Mouse (Mus musculus): ENCODE measurements at regions not wholly inside any gene's neighbourhood (a gene's known extent, or its start where the extent isn't known, plus 50 kb on each side); places are given as distances from the start of the nearest gene placed in this dataset.

- TF ChIP-seq EP300 (IDR thresholded peaks at IDR 0.05; ENCODE audit: low read depth), result no peak
- TF ChIP-seq CTCF (IDR thresholded peaks at IDR 0.05; ENCODE audit: low read depth), result no peak
- Histone ChIP-seq H3K9me3 (ENCODE audit: control insufficient read depth, low read length) (no peaks in the 10 kb centered on the region), H3K36me3 (replicated peaks; ENCODE audit: control insufficient read depth, insufficient read depth, low read depth) (no peaks in the 10 kb centered on the region), H3K27me3 (ENCODE audit: control insufficient read depth, insufficient read depth, low read length) (no peaks in the 10 kb centered on the region), H3K4me3 (ENCODE audit: insufficient read depth in 1 of 2, low read depth in 2 of 2, low read length in 2 of 2) (no peak overlapping the region), H3K4me2 (ENCODE audit: low read depth) (no peak overlapping the region), H3K4me1 (replicated peaks; ENCODE audit: control insufficient read depth in 2 of 2, insufficient read depth in 2 of 2, low read length in 1 of 2) (peaks cover 0 to 4% of the 10 kb centered on the region in 2 experiments; a peak in 2 of 4 replicates), H3K27ac (no peak overlapping the region), H3K9ac (replicated peaks) (no peak overlapping the region)
- DNase-seq (ENCODE audit: low read depth in 3 of 3, low spot score in 3 of 3), result no peak
- no peak for ATAC-seq (ENCODE audit: insufficient read depth)
- WGBS (ENCODE audit: insufficient replicate concordance), result 54% methylated on average over 2 of the region's 2 CpGs
These were observed 60.5 kb downstream of the Ptgs2 start for GRCm38 (mm10) chr1:150160314-150160713.

- Histone ChIP-seq H3K4me2 (ENCODE audit: low read depth) (peak overlapping the region; percentile 33), H3K9me3 (ENCODE audit: control insufficient read depth, low read length) (no peaks in the 10 kb centered on the region), H3K27me3 (ENCODE audit: control insufficient read depth, insufficient read depth, low read length) (no peaks in the 10 kb centered on the region), H3K27ac (no peak overlapping the region), H3K4me3 (ENCODE audit: insufficient read depth in 1 of 2, low read depth in 2 of 2, low read length in 2 of 2) (peak overlapping the region; percentile 10 to 51; a peak in 2 of 4 replicates), H3K36me3 (replicated peaks; ENCODE audit: control insufficient read depth, insufficient read depth, low read depth) (no peaks in the 10 kb centered on the region), H3K4me1 (replicated peaks; ENCODE audit: control insufficient read depth in 2 of 2, insufficient read depth in 2 of 2, low read length in 1 of 2) (peaks cover 0 to 6% of the 10 kb centered on the region in 2 experiments; a peak in 2 of 4 replicates), H3K9ac (replicated peaks) (no peak overlapping the region)
- WGBS (ENCODE audit: insufficient replicate concordance), result 13% methylated on average over 17 of the region's 17 CpGs
- no peak for TF ChIP-seq CTCF (IDR thresholded peaks at IDR 0.05; ENCODE audit: low read depth)
- no peak for TF ChIP-seq EP300 (IDR thresholded peaks at IDR 0.05; ENCODE audit: low read depth)
- ATAC-seq (ENCODE audit: insufficient read depth) (peak; percentile 63), DNase-seq (ENCODE audit: low read depth in 3 of 3, low spot score in 3 of 3) (peak; percentile 9 to 39 (median 9))
These were observed 65.2 kb downstream of the Ptgs2 start for GRCm38 (mm10) chr1:150164890-150165596.

- Histone ChIP-seq H3K4me2 (ENCODE audit: low read depth) (peak overlapping the region; percentile 0; the same call in 1 of the 2 replicates), H3K27me3 (ENCODE audit: control insufficient read depth, insufficient read depth, low read length) (no peaks in the 10 kb centered on the region), H3K9ac (replicated peaks) (no peak overlapping the region), H3K4me3 (ENCODE audit: insufficient read depth in 1 of 2, low read depth in 2 of 2, low read length in 2 of 2) (no peak overlapping the region), H3K27ac (no peak overlapping the region), H3K36me3 (replicated peaks; ENCODE audit: control insufficient read depth, insufficient read depth, low read depth) (no peaks in the 10 kb centered on the region), H3K4me1 (replicated peaks; ENCODE audit: control insufficient read depth in 2 of 2, insufficient read depth in 2 of 2, low read length in 1 of 2) (peaks cover 0 to 6% of the 10 kb centered on the region in 2 experiments; a peak in 2 of 4 replicates), H3K9me3 (ENCODE audit: control insufficient read depth, low read length) (no peaks in the 10 kb centered on the region)
- ATAC-seq (ENCODE audit: insufficient read depth) (peak; percentile 39; the same call in 1 of the 2 replicates), DNase-seq (ENCODE audit: low read depth in 3 of 3, low spot score in 3 of 3) (no peak)
- no peak for TF ChIP-seq EP300 (IDR thresholded peaks at IDR 0.05; ENCODE audit: low read depth)
- no peak for TF ChIP-seq CTCF (IDR thresholded peaks at IDR 0.05; ENCODE audit: low read depth)
- 28% methylated on average over 7 of the region's 7 CpGs for WGBS (ENCODE audit: insufficient replicate concordance)
These were observed 65.8 kb downstream of the Ptgs2 start for GRCm38 (mm10) chr1:150165597-150165973.

- DNase-seq (ENCODE audit: low read depth in 3 of 3, low spot score in 3 of 3) (no peak), ATAC-seq (ENCODE audit: insufficient read depth) (no peak)
- Histone ChIP-seq H3K4me3 (ENCODE audit: insufficient read depth in 1 of 2, low read depth in 2 of 2, low read length in 2 of 2) (no peak overlapping the region), H3K27me3 (ENCODE audit: control insufficient read depth, insufficient read depth, low read length) (no peaks in the 10 kb centered on the region), H3K4me2 (ENCODE audit: low read depth) (no peak overlapping the region), H3K36me3 (replicated peaks; ENCODE audit: control insufficient read depth, insufficient read depth, low read depth) (no peaks in the 10 kb centered on the region), H3K27ac (no peak overlapping the region), H3K9ac (replicated peaks) (no peak overlapping the region), H3K4me1 (replicated peaks; ENCODE audit: control insufficient read depth in 2 of 2, insufficient read depth in 2 of 2, low read length in 1 of 2) (peaks cover 0 to 6% of the 10 kb centered on the region in 2 experiments; a peak in 2 of 4 replicates), H3K9me3 (ENCODE audit: control insufficient read depth, low read length) (no peaks in the 10 kb centered on the region)
- TF ChIP-seq CTCF (IDR thresholded peaks at IDR 0.05; ENCODE audit: low read depth) (no peak), EP300 (IDR thresholded peaks at IDR 0.05; ENCODE audit: low read depth) (no peak)
These were observed 67.3 kb downstream of the Ptgs2 start for GRCm38 (mm10) chr1:150167172-150167571.

DNA sequence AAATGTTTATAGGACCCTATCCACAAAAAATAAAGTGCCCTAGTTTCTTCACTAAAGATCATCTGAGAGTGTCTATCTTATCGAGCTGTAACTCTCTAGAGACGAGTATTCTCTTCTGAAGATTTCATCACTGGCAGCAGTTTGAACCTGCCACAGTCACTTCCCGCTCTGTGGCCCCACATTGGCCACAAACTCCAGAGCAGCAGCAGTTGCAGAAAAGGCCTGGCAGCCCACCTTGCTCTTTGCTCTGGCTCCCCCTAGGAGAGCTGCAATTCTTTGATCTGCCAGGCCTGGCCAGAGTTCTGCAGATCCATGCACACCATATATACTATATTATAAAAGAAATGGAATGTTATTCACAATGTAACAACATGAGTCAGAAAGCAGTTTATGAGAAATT is 74.4 kb downstream of the Ptgs2 start:
- no peaks in the 10 kb centered on the region for H3K27me3 ChIP-seq (ENCODE audit: control insufficient read depth, insufficient read depth, low read length)
- H3K4me3 ChIP-seq (ENCODE audit: insufficient read depth in 1 of 2, low read depth in 2 of 2, low read length in 2 of 2), result no peak overlapping the region
- no peak for DNase-seq (ENCODE audit: low read depth in 3 of 3, low spot score in 3 of 3)
- H3K4me1 ChIP-seq (replicated peaks; ENCODE audit: control insufficient read depth in 2 of 2, insufficient read depth in 2 of 2, low read length in 1 of 2), result no peaks in the 10 kb centered on the region
- TF ChIP-seq CTCF (IDR thresholded peaks at IDR 0.05; ENCODE audit: low read depth) (0 out of 2 replicates have a peak, but pooled peaks have one; percentile 3), EP300 (IDR thresholded peaks at IDR 0.05; ENCODE audit: low read depth) (no peak)
- H3K27ac ChIP-seq, result no peak overlapping the region
- 18% methylated on average over 3 of the region's 3 CpGs for WGBS (ENCODE audit: insufficient replicate concordance)
- H3K36me3 ChIP-seq (replicated peaks; ENCODE audit: control insufficient read depth, insufficient read depth, low read depth), result no peaks in the 10 kb centered on the region
- H3K9me3 ChIP-seq (ENCODE audit: control insufficient read depth, low read length), result no peaks in the 10 kb centered on the region
- no peak overlapping the region for H3K4me2 ChIP-seq (ENCODE audit: low read depth)
- H3K9ac ChIP-seq (replicated peaks), result no peak overlapping the region
- ATAC-seq (ENCODE audit: insufficient read depth), result no peak
